Mouse (Mus musculus) kidney, postnatal 0 days (tissue): ENCODE measurements around the gene Rgs3. TPM values are rescaled to one million over a fixed set of nuclear protein-coding genes. Genes with fewer than 3 reads are reported as not detected.

ENCODE experiments used
- ATAC-seq: fragments of 200-750 bp; cut with Nextera tagmentation; replicated peaks from 2 replicates; pipeline ENCODE4 v1.8.0; 2017; ENCODE audit warnings: low read depth, moderate number of reproducible peaks, moderate TSS enrichment, moderate library complexity; ENCODE audit not compliant: low FRiP score
- DNase-seq: peaks from one replicate; pipeline ENCODE4 v3.0.0-alpha.2; 2016; ENCODE audit warnings: low spot score
- H3K27ac ChIP-seq: fragments of 300-500 bp; sonication (generic); 2 replicates; pipeline ENCODE4 v1.5.1; 2014; ENCODE audit warnings: mild to moderate bottlenecking
- H3K27me3 ChIP-seq: fragments of 300-500 bp; sonication (generic); 2 replicates; pipeline ENCODE4 v1.6.1; 2014; ENCODE audit warnings: low read length, mixed read lengths; ENCODE audit not compliant: insufficient read depth
- H3K36me3 ChIP-seq: fragments of 300-500 bp; sonication (generic); 2 replicates; pipeline ENCODE4 v1.6.1; 2014; ENCODE audit warnings: low read length, mixed read lengths; ENCODE audit not compliant: insufficient read depth
- H3K4me1 ChIP-seq: fragments of 300-500 bp; sonication (generic); replicated peaks from 2 replicates; pipeline ENCODE4 v1.6.1; 2014; ENCODE audit warnings: antibody characterized with exemption, low read length, mixed read lengths; ENCODE audit not compliant: insufficient read depth
- H3K4me2 ChIP-seq: fragments of 300-500 bp; sonication (generic); 2 replicates; pipeline ENCODE4 v1.6.1; 2014; ENCODE audit warnings: mild to moderate bottlenecking, low read length, moderate library complexity, mixed read lengths
- H3K4me3 ChIP-seq: fragments of 300-500 bp; sonication (generic); replicated peaks from 2 replicates; pipeline ENCODE4 v1.5.1; 2014; ENCODE audit warnings: low read depth, low read length
- H3K9ac ChIP-seq: fragments of 300-500 bp; sonication (generic); 2 replicates; pipeline ENCODE4 v1.6.1; 2014; ENCODE audit warnings: low read depth, low read length
- H3K9me3 ChIP-seq: fragments of 300-500 bp; sonication (generic); replicated peaks from 2 replicates; pipeline ENCODE4 v1.6.1; 2016; ENCODE audit warnings: low read length, inconsistent platforms, mixed read lengths
- CTCF ChIP-seq: IDR thresholded peaks from 2 replicates; pipeline ENCODE4 v1.5.1; 2016; ENCODE audit warnings: antibody characterized with exemption, low read depth, mild to moderate bottlenecking, moderate library complexity
- WGBS: fragments of 180-500 bp; shearing (Covaris S2); extraction: QIAGEN DNeasy Blood & Tissue Kit; methylation state at CpG from one replicate; pipeline ENCODE4 v1.1.7; 2014; 5-methylcytosine and 5-hydroxymethylcytosine counted together
- polyA plus RNA-seq: library from polyadenylated mRNA; unstranded; fragments of >200 nt; fragmentation: Nextera tagmentation; extraction: Ambion mirVana; gene quantifications from 2 replicates; pipeline ENCODE4 v1.2.1, GENCODE M21; 2015

Rgs3 gene
- polyA plus RNA-seq, 1 experiment from 2014 or later, result 41.4 TPM

- no peak overlapping the region for H3K4me2 ChIP-seq
- no peaks in the 10 kb centered on the region for H3K27me3 ChIP-seq
- no peak overlapping the region for H3K27ac ChIP-seq
- 61% methylated on average over 3 of the region's 3 CpGs for WGBS
- no peak for TF ChIP-seq CTCF
- no peak overlapping the region for H3K9ac ChIP-seq
- DNase-seq (peak; percentile 85), ATAC-seq (0 out of 2 replicates have a peak, but pooled peaks have one; percentile 26)
- 0 out of 2 replicates have a peak, but pooled peaks cover 5% of the 10 kb centered on the region for H3K4me1 ChIP-seq
- H3K36me3 ChIP-seq, result 0 out of 2 replicates have a peak, but pooled peaks cover 10% of the 10 kb centered on the region
- H3K4me3 ChIP-seq, result no peak overlapping the region
- no peaks in the 10 kb centered on the region for H3K9me3 ChIP-seq
Observed at GRCm38 (mm10) chr4:62684351-62684750, 124.7 kb downstream of the Rgs3 start.

GRCm38 (mm10) chr4:62685268-62685667 is 125.6 kb downstream of the Rgs3 start:
- H3K27ac ChIP-seq, result no peak overlapping the region
- no peak for DNase-seq
- no peak for TF ChIP-seq CTCF
- 0 out of 2 replicates have a peak, but pooled peaks cover 5% of the 10 kb centered on the region for H3K4me1 ChIP-seq
- no peak overlapping the region for H3K4me3 ChIP-seq
- WGBS, result 82% methylated on average over 10 of the region's 10 CpGs
- H3K9me3 ChIP-seq, result no peaks in the 10 kb centered on the region
- no peak overlapping the region for H3K9ac ChIP-seq
- ATAC-seq, result no peak
- H3K36me3 ChIP-seq, result 0 out of 2 replicates have a peak, but pooled peaks cover 9% of the 10 kb centered on the region
- H3K4me2 ChIP-seq, result no peak overlapping the region
- no peaks in the 10 kb centered on the region for H3K27me3 ChIP-seq

GRCm38 (mm10) chr4:62686769-62687168 is 127.1 kb downstream of the Rgs3 start:
- 56% methylated on average over 1 of the region's 1 CpGs for WGBS
- 0 out of 2 replicates have a peak, but pooled peaks cover 5% of the 10 kb centered on the region for H3K4me1 ChIP-seq
- H3K36me3 ChIP-seq, result 0 out of 2 replicates have a peak, but pooled peaks cover 5% of the 10 kb centered on the region
- H3K4me2 ChIP-seq, result no peak overlapping the region
- H3K27ac ChIP-seq, result no peak overlapping the region
- no peak for TF ChIP-seq CTCF
- no peak for DNase-seq
- H3K9ac ChIP-seq, result no peak overlapping the region
- H3K9me3 ChIP-seq, result no peaks in the 10 kb centered on the region
- H3K27me3 ChIP-seq, result no peaks in the 10 kb centered on the region
- H3K4me3 ChIP-seq, result no peak overlapping the region
- no peak for ATAC-seq

- TF ChIP-seq CTCF, result no peak
- 77% methylated on average over 5 of the region's 5 CpGs for WGBS
- H3K9me3 ChIP-seq, result no peaks in the 10 kb centered on the region
- 0 out of 2 replicates have a peak, but pooled peaks cover 5% of the 10 kb centered on the region for H3K36me3 ChIP-seq
- no peak overlapping the region for H3K4me3 ChIP-seq
- ATAC-seq, result no peak
- H3K4me1 ChIP-seq, result 0 out of 2 replicates have a peak, but pooled peaks cover 5% of the 10 kb centered on the region
- no peak overlapping the region for H3K9ac ChIP-seq
- no peak for DNase-seq
- H3K4me2 ChIP-seq, result no peak overlapping the region
- no peaks in the 10 kb centered on the region for H3K27me3 ChIP-seq
- H3K27ac ChIP-seq, result no peak overlapping the region
Observed at GRCm38 (mm10) chr4:62688142-62688541, 128.5 kb downstream of the Rgs3 start.

GRCm38 (mm10) chr4:62690997-62691396 is 131.3 kb downstream of the Rgs3 start:
- WGBS, result 67% methylated on average over 3 of the region's 4 CpGs
- Histone ChIP-seq H3K36me3 (0 out of 2 replicates have a peak, but pooled peaks cover 5% of the 10 kb centered on the region), H3K27me3 (no peaks in the 10 kb centered on the region), H3K9me3 (no peaks in the 10 kb centered on the region), H3K4me3 (no peak overlapping the region), H3K27ac (no peak overlapping the region), H3K9ac (no peak overlapping the region), H3K4me1 (no peaks in the 10 kb centered on the region), H3K4me2 (no peak overlapping the region)
- ATAC-seq (no peak), DNase-seq (no peak)
- no peak for TF ChIP-seq CTCF

GRCm38 (mm10) chr4:62691625-62692024 is 132.0 kb downstream of the Rgs3 start:
- no peaks in the 10 kb centered on the region for H3K4me1 ChIP-seq
- no peaks in the 10 kb centered on the region for H3K27me3 ChIP-seq
- no peak overlapping the region for H3K4me3 ChIP-seq
- no peak for TF ChIP-seq CTCF
- 29% methylated on average over 1 of the region's 1 CpGs for WGBS
- H3K36me3 ChIP-seq, result 0 out of 2 replicates have a peak, but pooled peaks cover 5% of the 10 kb centered on the region
- H3K9ac ChIP-seq, result no peak overlapping the region
- DNase-seq (no peak), ATAC-seq (no peak)
- no peaks in the 10 kb centered on the region for H3K9me3 ChIP-seq
- H3K27ac ChIP-seq, result no peak overlapping the region
- no peak overlapping the region for H3K4me2 ChIP-seq

GRCm38 (mm10) chr4:62693839-62694238 is 134.2 kb downstream of the Rgs3 start:
- H3K27me3 ChIP-seq, result no peaks in the 10 kb centered on the region
- H3K4me1 ChIP-seq, result 0 out of 2 replicates have a peak, but pooled peaks cover 3% of the 10 kb centered on the region
- WGBS, result 39% methylated on average over 10 of the region's 10 CpGs
- peak; percentile 68 for DNase-seq
- no peaks in the 10 kb centered on the region for H3K9me3 ChIP-seq
- ATAC-seq, result peak; percentile 68
- H3K27ac ChIP-seq, result no peak overlapping the region
- H3K4me2 ChIP-seq, result no peak overlapping the region
- H3K9ac ChIP-seq, result no peak overlapping the region
- 0 out of 2 replicates have a peak, but pooled peaks cover 5% of the 10 kb centered on the region for H3K36me3 ChIP-seq
- H3K4me3 ChIP-seq, result no peak overlapping the region
- TF ChIP-seq CTCF, result peak; percentile 66
